Mouse (Mus musculus): ENCODE data around the gene Nxnl2. TPM values are rescaled to one million over a fixed set of nuclear protein-coding genes. Genes with fewer than 3 reads are reported as not detected.

Gene Nxnl2
- 0.16 and 0.17 TPM in 2 replicates for polyA plus RNA-seq (2012; rRNA removed)

DNA sequence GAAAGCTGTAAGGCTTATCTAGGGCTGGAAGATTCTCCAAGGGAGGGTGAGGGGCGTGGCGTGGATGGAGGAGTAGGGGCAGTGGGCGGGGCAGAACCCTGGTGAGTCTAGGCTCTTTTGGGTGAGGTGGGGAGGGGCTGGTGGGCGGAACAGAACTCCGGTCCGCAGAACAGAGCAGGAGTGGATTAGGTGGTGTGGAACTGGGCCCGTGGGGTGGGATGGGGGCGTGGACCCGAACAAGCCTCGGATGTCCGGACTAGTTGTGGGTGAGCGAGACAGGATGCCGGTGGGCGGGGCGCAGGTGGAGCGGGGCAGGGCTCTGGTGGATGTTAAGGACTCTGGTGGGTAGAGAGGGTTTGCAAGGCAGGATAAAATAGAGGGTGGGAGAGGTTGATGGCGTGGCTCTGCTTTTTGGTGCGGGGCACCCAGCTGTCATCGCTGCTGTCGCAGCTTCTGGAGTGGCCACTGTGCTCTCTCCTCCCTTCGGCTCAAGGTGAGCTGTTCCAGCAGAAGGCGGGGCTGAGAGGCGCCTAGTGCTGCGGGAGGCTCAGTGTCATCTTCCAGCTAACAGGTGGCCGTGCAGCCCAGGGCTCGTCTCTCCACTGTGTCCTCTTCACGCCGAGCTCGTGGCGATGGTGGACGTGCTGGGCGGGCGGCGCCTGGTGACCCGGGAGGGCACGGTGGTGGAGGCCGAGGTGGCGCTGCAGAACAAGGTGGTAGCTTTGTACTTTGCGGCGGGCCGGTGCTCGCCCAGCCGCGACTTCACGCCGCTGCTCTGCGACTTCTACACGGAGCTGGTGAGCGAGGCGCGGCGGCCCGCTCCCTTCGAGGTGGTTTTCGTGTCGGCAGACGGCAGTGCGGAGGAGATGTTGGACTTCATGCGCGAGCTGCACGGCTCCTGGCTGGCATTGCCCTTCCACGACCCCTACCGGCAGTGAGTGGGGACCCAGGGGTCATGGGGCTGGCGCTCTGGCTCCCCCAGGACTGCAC is at the start of gene Nxnl2:
Gene Nxnl2, plus strand, starts transcription at position 332 of the 990 bp plus-strand sequence.

Other genes starting within 250 kb of the Nxnl2 start
- gene Spin1, start 70.1 kb upstream of the Nxnl2 start, polyA plus RNA-seq (2012; rRNA removed) = 9.3 and 9.8 TPM in 2 replicates
- 1.0 TPM in 2 replicates for gene S1pr3, start 237.6 kb downstream of the Nxnl2 start, polyA plus RNA-seq (2012; rRNA removed)